Mouse (Mus musculus): ENCODE data around the gene Lyrm4.

GRCm38 (mm10) chr13:36149175-36149939 is 32.0 kb upstream of the Lyrm4 start:
- TF ChIP-seq CTCF (IDR thresholded peaks at IDR 0.05 in 2 of 3, conservative IDR thresholded peaks at IDR 0.05 in 1 of 3; ENCODE audit: control insufficient read depth in 1 of 3, insufficient read depth in 1 of 3, low read depth in 2 of 3, low read length in 3 of 3, poor library complexity in 1 of 3, severe bottlenecking in 1 of 3) = no peak
- no peak for TF ChIP-seq ZMIZ1 (IDR thresholded peaks at IDR 0.05; ENCODE audit: low read depth, low read length)
- no peak for TF ChIP-seq USF1 (IDR thresholded peaks at IDR 0.05; ENCODE audit: low read depth, low read length)
- TF ChIP-seq NELFE (IDR thresholded peaks at IDR 0.05; ENCODE audit: low read depth, low read length) = no peak
- TF ChIP-seq RAD21 (IDR thresholded peaks at IDR 0.05; ENCODE audit: low read depth, low read length) = no peak
- TF ChIP-seq ELF1 (IDR thresholded peaks at IDR 0.05; ENCODE audit: low read depth, low read length) = no peak
- no peak for TF ChIP-seq MYC (IDR thresholded peaks at IDR 0.05; ENCODE audit: low read depth, low read length)
- TF ChIP-seq GABPA (IDR thresholded peaks at IDR 0.05; ENCODE audit: low read depth, low read length) = no peak
- TF ChIP-seq MEF2A (IDR thresholded peaks at IDR 0.05; ENCODE audit: extremely low read depth, insufficient replicate concordance, low read depth, low read length, poor library complexity, severe bottlenecking) = no peak
- no peak for TF ChIP-seq USF2 (IDR thresholded peaks at IDR 0.05; ENCODE audit: borderline replicate concordance in 1 of 2, insufficient read depth in 1 of 2, low read depth in 1 of 2, low read length in 2 of 2)
- no peak for TF ChIP-seq NRF1 (IDR thresholded peaks at IDR 0.05; ENCODE audit: insufficient read depth, low read depth, low read length, poor library complexity, severe bottlenecking)
- no peak for TF ChIP-seq MXI1 (IDR thresholded peaks at IDR 0.05; ENCODE audit: low read depth, low read length)
- TF ChIP-seq RCOR1 (IDR thresholded peaks at IDR 0.05; ENCODE audit: low read depth, low read length) = no peak
- no peak for TF ChIP-seq CHD2 (IDR thresholded peaks at IDR 0.05; ENCODE audit: low read length)
